Mouse (Mus musculus): ENCODE data around the gene Calm3. TPM values are rescaled to one million over a fixed set of nuclear protein-coding genes. Genes with fewer than 3 reads are reported as not detected.

Gene Calm3
- polyA plus RNA-seq, 1 experiment from 2014 or later = 116 TPM

Other genes with a start within 250 kb of the Calm3 start
- not detected in 2 replicates for gene Ceacam15, start 248.4 kb downstream of the Calm3 start, polyA plus RNA-seq (2015; fragmentation: Nextera tagmentation; extraction: Ambion mirVana)
- gene Ceacam9, start 202.2 kb downstream of the Calm3 start, polyA plus RNA-seq (2015; fragmentation: Nextera tagmentation; extraction: Ambion mirVana) = not detected in 2 replicates
- 275 and 283 TPM in 2 replicates for gene Ap2s1, start 185.7 kb downstream of the Calm3 start, polyA plus RNA-seq (2015; fragmentation: Nextera tagmentation; extraction: Ambion mirVana)
- gene Slc1a5, start 142.8 kb downstream of the Calm3 start, polyA plus RNA-seq (2015; fragmentation: Nextera tagmentation; extraction: Ambion mirVana) = 46.7 and 47.2 TPM in 2 replicates
- 87.1 and 92.1 TPM in 2 replicates for gene Strn4, start 108.2 kb downstream of the Calm3 start, polyA plus RNA-seq (2015; fragmentation: Nextera tagmentation; extraction: Ambion mirVana)
- gene Fkrp, start 107.4 kb downstream of the Calm3 start, polyA plus RNA-seq (2015; fragmentation: Nextera tagmentation; extraction: Ambion mirVana) = 28.1 and 28.9 TPM in 2 replicates
- gene Prkd2, start 81.2 kb downstream of the Calm3 start, polyA plus RNA-seq (2015; fragmentation: Nextera tagmentation; extraction: Ambion mirVana) = 21.7 and 23.3 TPM in 2 replicates
- gene Dact3, start 48.8 kb downstream of the Calm3 start, polyA plus RNA-seq (2015; fragmentation: Nextera tagmentation; extraction: Ambion mirVana) = 2.1 and 2.2 TPM in 2 replicates
- 12.9 and 13.0 TPM in 2 replicates for gene Gng8, start 32.3 kb downstream of the Calm3 start, polyA plus RNA-seq (2015; fragmentation: Nextera tagmentation; extraction: Ambion mirVana)
- gene Ptgir, start 17.6 kb downstream of the Calm3 start, polyA plus RNA-seq (2015; fragmentation: Nextera tagmentation; extraction: Ambion mirVana) = 2.6 and 2.8 TPM in 2 replicates
- gene Pnmal2, start 20.6 kb upstream of the Calm3 start, polyA plus RNA-seq (2015; fragmentation: Nextera tagmentation; extraction: Ambion mirVana) = 5.1 and 5.5 TPM in 2 replicates
- 0.20 and 0.49 TPM in 2 replicates for gene Pnmal1, start 35.6 kb upstream of the Calm3 start, polyA plus RNA-seq (2015; fragmentation: Nextera tagmentation; extraction: Ambion mirVana)
- 0.15 and 0.29 TPM in 2 replicates for gene Gm42372, start 59.0 kb upstream of the Calm3 start, polyA plus RNA-seq (2015; fragmentation: Nextera tagmentation; extraction: Ambion mirVana)
- gene Ccdc8, start 68.6 kb upstream of the Calm3 start, polyA plus RNA-seq (2015; fragmentation: Nextera tagmentation; extraction: Ambion mirVana) = 41.7 and 43.8 TPM in 2 replicates
- gene Ppp5c, start 103.8 kb upstream of the Calm3 start, polyA plus RNA-seq (2015; fragmentation: Nextera tagmentation; extraction: Ambion mirVana) = 104 and 105 TPM in 2 replicates
- 56.0 and 57.0 TPM in 2 replicates for gene Hif3a, start 138.3 kb upstream of the Calm3 start, polyA plus RNA-seq (2015; fragmentation: Nextera tagmentation; extraction: Ambion mirVana)
- gene Psg16, start 149.9 kb upstream of the Calm3 start, polyA plus RNA-seq (2015; fragmentation: Nextera tagmentation; extraction: Ambion mirVana) = 0.28 and 0.50 TPM in 2 replicates
- 0.04 TPM in 1 of 2 replicates, not detected in the other for gene Ceacam3, start 226.2 kb upstream of the Calm3 start, polyA plus RNA-seq (2015; fragmentation: Nextera tagmentation; extraction: Ambion mirVana)

Data from lung, embryonic 16.5 days (tissue).